Mouse (Mus musculus): Measurements from ENCODE around the gene Gprc5d. TPM values are rescaled to one million over a fixed set of nuclear protein-coding genes. Genes with fewer than 3 reads are reported as not detected.

Gene Gprc5d
- total and polyA plus RNA-seq, 3 experiments, result not detected

GRCm38 (mm10) chr6:135143151-135143550, 25.1 kb upstream of the Gprc5d start:
- no peak overlapping the region for H3K9ac ChIP-seq (ENCODE audit: low read depth, low read length)
- DNase-seq, result no peak
- no peak for TF ChIP-seq POLR2A (IDR thresholded peaks at IDR 0.05; ENCODE audit: insufficient read depth, low read depth, low read length)
- TF ChIP-seq CTCF (IDR thresholded peaks at IDR 0.05), result no peak
- no peak for TF ChIP-seq EP300 (IDR thresholded peaks at IDR 0.05; ENCODE audit: insufficient read depth, low read depth, low read length)
- no peak overlapping the region for H3K4me3 ChIP-seq
- H3K27me3 ChIP-seq (ENCODE audit: control insufficient read depth, insufficient read depth, low read length), result no peaks in the 10 kb centered on the region
- H3K4me1 ChIP-seq (ENCODE audit: control insufficient read depth, insufficient read depth, low read length), result no peaks in the 10 kb centered on the region
- no peaks in the 10 kb centered on the region for H3K36me3 ChIP-seq (ENCODE audit: control insufficient read depth, insufficient read depth, low read length)
- H3K79me2 ChIP-seq (replicated peaks; ENCODE audit: control insufficient read depth, insufficient read depth, low read length), result no peaks in the 10 kb centered on the region
- WGBS, result 94% methylated on average over 5 of the region's 5 CpGs
- intact Hi-C loops (cut with DNase I), result loop anchor here (5.0 kb wide), 1 partner anchor 131 kb away; the partner anchor contains the start of gene Ddx47
- no peak overlapping the region for H3K27ac ChIP-seq

GRCm38 (mm10) chr6:135141451-135142147, 23.5 kb upstream of the Gprc5d start:
- WGBS, result 66% methylated on average over 16 of the region's 16 CpGs
- H3K4me1 ChIP-seq (ENCODE audit: control insufficient read depth, insufficient read depth, low read length), result peaks cover 2% of the 10 kb centered on the region; the same call in 1 of the 2 replicates
- DNase-seq, result no peak
- no peaks in the 10 kb centered on the region for H3K27me3 ChIP-seq (ENCODE audit: control insufficient read depth, insufficient read depth, low read length)
- no peaks in the 10 kb centered on the region for H3K79me2 ChIP-seq (replicated peaks; ENCODE audit: control insufficient read depth, insufficient read depth, low read length)
- H3K4me3 ChIP-seq, result no peak overlapping the region
- TF ChIP-seq POLR2A (IDR thresholded peaks at IDR 0.05; ENCODE audit: insufficient read depth, low read depth, low read length) (no peak), CTCF (IDR thresholded peaks at IDR 0.05) (no peak), EP300 (IDR thresholded peaks at IDR 0.05; ENCODE audit: insufficient read depth, low read depth, low read length) (no peak)
- no peak overlapping the region for H3K27ac ChIP-seq
- no peak overlapping the region for H3K9ac ChIP-seq (ENCODE audit: low read depth, low read length)
- intact Hi-C loops (cut with DNase I), result loop anchor here (5.0 kb wide), 1 partner anchor 129 kb away; the partner anchor contains the start of gene Ddx47
- no peaks in the 10 kb centered on the region for H3K36me3 ChIP-seq (ENCODE audit: control insufficient read depth, insufficient read depth, low read length)

- 80% methylated on average over 14 of the region's 14 CpGs for WGBS
These were observed 20.7 kb upstream of the Gprc5d start for GRCm38 (mm10) chr6:135138746-135139145.

GRCm38 (mm10) chr6:135138207-135138606, 20.1 kb upstream of the Gprc5d start:
- no peak for DNase-seq
- no peak overlapping the region for H3K27ac ChIP-seq
- no peaks in the 10 kb centered on the region for H3K36me3 ChIP-seq (ENCODE audit: control insufficient read depth, insufficient read depth, low read length)
- peaks cover 2% of the 10 kb centered on the region; the same call in 1 of the 2 replicates for H3K4me1 ChIP-seq (ENCODE audit: control insufficient read depth, insufficient read depth, low read length)
- H3K79me2 ChIP-seq (replicated peaks; ENCODE audit: control insufficient read depth, insufficient read depth, low read length), result no peaks in the 10 kb centered on the region
- H3K27me3 ChIP-seq (ENCODE audit: control insufficient read depth, insufficient read depth, low read length), result no peaks in the 10 kb centered on the region
- TF ChIP-seq POLR2A (IDR thresholded peaks at IDR 0.05; ENCODE audit: insufficient read depth, low read depth, low read length) (no peak), EP300 (IDR thresholded peaks at IDR 0.05; ENCODE audit: insufficient read depth, low read depth, low read length) (no peak), CTCF (IDR thresholded peaks at IDR 0.05) (no peak)
- H3K4me3 ChIP-seq, result no peak overlapping the region
- intact Hi-C loops (cut with DNase I), result no loop called here
- no peak overlapping the region for H3K9ac ChIP-seq (ENCODE audit: low read depth, low read length)
- 37% methylated on average over 7 of the region's 7 CpGs for WGBS

More at GRCm38 (mm10) chr6:135138746-135139145, 20.7 kb upstream of the Gprc5d start:
- H3K4me3 ChIP-seq, result no peak overlapping the region
- no peak overlapping the region for H3K27ac ChIP-seq
- no peaks in the 10 kb centered on the region for H3K79me2 ChIP-seq (replicated peaks; ENCODE audit: control insufficient read depth, insufficient read depth, low read length)
- H3K36me3 ChIP-seq (ENCODE audit: control insufficient read depth, insufficient read depth, low read length), result no peaks in the 10 kb centered on the region
- no peak overlapping the region for H3K9ac ChIP-seq (ENCODE audit: low read depth, low read length)
- DNase-seq, result peak in 1 of 2 experiments; percentile 23
- no peaks in the 10 kb centered on the region for H3K27me3 ChIP-seq (ENCODE audit: control insufficient read depth, insufficient read depth, low read length)
- TF ChIP-seq EP300 (IDR thresholded peaks at IDR 0.05; ENCODE audit: insufficient read depth, low read depth, low read length) (no peak), CTCF (IDR thresholded peaks at IDR 0.05) (no peak), POLR2A (IDR thresholded peaks at IDR 0.05; ENCODE audit: insufficient read depth, low read depth, low read length) (no peak)
- intact Hi-C loops (cut with DNase I), result no loop called here
- peaks cover 2% of the 10 kb centered on the region; the same call in 1 of the 2 replicates for H3K4me1 ChIP-seq (ENCODE audit: control insufficient read depth, insufficient read depth, low read length)

GRCm38 (mm10) chr6:135137736-135138135, 19.7 kb upstream of the Gprc5d start:
- Histone ChIP-seq H3K4me1 (ENCODE audit: control insufficient read depth, insufficient read depth, low read length) (peaks cover 2% of the 10 kb centered on the region; the same call in 1 of the 2 replicates), H3K79me2 (replicated peaks; ENCODE audit: control insufficient read depth, insufficient read depth, low read length) (no peaks in the 10 kb centered on the region), H3K4me3 (no peak overlapping the region), H3K27ac (no peak overlapping the region), H3K36me3 (ENCODE audit: control insufficient read depth, insufficient read depth, low read length) (no peaks in the 10 kb centered on the region), H3K9ac (ENCODE audit: low read depth, low read length) (no peak overlapping the region), H3K27me3 (ENCODE audit: control insufficient read depth, insufficient read depth, low read length) (no peaks in the 10 kb centered on the region)
- TF ChIP-seq POLR2A (IDR thresholded peaks at IDR 0.05; ENCODE audit: insufficient read depth, low read depth, low read length) (no peak), CTCF (IDR thresholded peaks at IDR 0.05) (no peak), EP300 (IDR thresholded peaks at IDR 0.05; ENCODE audit: insufficient read depth, low read depth, low read length) (no peak)
- peak; percentile 37 for DNase-seq
- intact Hi-C loops (cut with DNase I), result no loop called here
- 43% methylated on average over 9 of the region's 9 CpGs for WGBS

All from heart, adult 2 months (tissue).